Mouse (Mus musculus) myocyte (in vitro differentiated cells): ENCODE data around the gene Tlk2.

Experiments used
- CEBPB ChIP-seq: IDR thresholded peaks from 2 replicates; pipeline ENCODE4 v1.6.1; 2011; ENCODE audit warnings: mild to moderate bottlenecking, moderate library complexity; ENCODE audit not compliant: poor library complexity, insufficient read depth, severe bottlenecking
- MYOD1 ChIP-seq, 3 experiments: IDR thresholded peaks; one replicate each; pipeline ENCODE4 v1.6.1; 2011; ENCODE audit warnings: control low read depth in 2 of 3, low read depth in 2 of 3, mild to moderate bottlenecking in 2 of 3, moderate library complexity in 1 of 3; ENCODE audit not compliant: insufficient read length in 2 of 3, control insufficient read depth in 1 of 3
- MYOG ChIP-seq, 3 experiments: IDR thresholded peaks; one replicate each; pipeline ENCODE4 v1.6.1; 2011; ENCODE audit warnings: control low read depth in 2 of 3, low read depth in 2 of 3, mild to moderate bottlenecking in 2 of 3; ENCODE audit not compliant: insufficient read length in 2 of 3, control insufficient read depth in 1 of 3, insufficient read depth in 1 of 3
- POLR2A ChIP-seq: IDR thresholded peaks from one replicate; pipeline ENCODE4 v1.6.1; 2011; ENCODE audit warnings: low read depth, mild to moderate bottlenecking, control low read depth, moderate library complexity; ENCODE audit not compliant: insufficient read length
- TCF12 ChIP-seq: IDR thresholded peaks from one replicate; pipeline ENCODE4 v1.6.1; 2011; ENCODE audit warnings: mild to moderate bottlenecking, control low read depth; ENCODE audit not compliant: poor library complexity, insufficient read depth, severe bottlenecking
- USF1 ChIP-seq: IDR thresholded peaks from one replicate; pipeline ENCODE4 v1.6.1; 2011; ENCODE audit warnings: low read depth, mild to moderate bottlenecking, control low read depth, moderate library complexity

- no peak for TF ChIP-seq POLR2A
- TF ChIP-seq TCF12 = no peak
- TF ChIP-seq USF1 = no peak
- no peak for TF ChIP-seq MYOD1 (IDR thresholded peaks at IDR 0.05; ENCODE audit: control insufficient read depth in 1 of 3, insufficient read length in 2 of 3, low read depth in 2 of 3)
- no peak for TF ChIP-seq MYOG (IDR thresholded peaks at IDR 0.05; ENCODE audit: control insufficient read depth in 1 of 3, insufficient read depth in 1 of 3, insufficient read length in 2 of 3, low read depth in 2 of 3)
- no peak for TF ChIP-seq CEBPB
These were observed 34.5 kb upstream of the Tlk2 start for GRCm38 (mm10) chr11:105144084-105144483.
